Mouse (Mus musculus) common myeloid progenitor, adult 5-6 weeks (primary cell): ENCODE data around the gene Parp2. TPM values are rescaled to one million over a fixed set of nuclear protein-coding genes. Genes with fewer than 3 reads are reported as not detected.
"Not testable (repeated sequence)": the region's sequence is repeated elsewhere in the genome, so short reads cannot be mapped to it uniquely, and the experiment has no call there.

ENCODE experiments used
- ATAC-seq: replicated peaks from 2 replicates; pipeline ENCODE4 v1.8.0; 2016; ENCODE audit warnings: low read depth, mild to moderate bottlenecking, moderate TSS enrichment, inconsistent platforms; ENCODE audit not compliant: poor library complexity, severe bottlenecking
- total RNA-seq: library from RNA; stranded (forward); fragments of 200-1000, 187-1606 nt; gene quantifications from 2 replicates; pipeline ENCODE4 v1.2.3, GENCODE M21; 2017

Parp2 gene
- 79.1 and 92.3 TPM in 2 replicates for total RNA-seq

- ATAC-seq: peak; percentile 94
Observed at GRCm38 (mm10) chr14:50807487-50808072, at the start of gene Parp2, which contains the start of gene Ccnb1ip1. TSS of gene Parp2 (plus strand) at chr14:50807841. TSS of gene Ccnb1ip1 (minus strand) at chr14:50807732.

- ATAC-seq: no peak
Observed at GRCm38 (mm10) chr14:50758416-50759085, 49.1 kb upstream of the Parp2 start.

- ATAC-seq: no peak
Observed at GRCm38 (mm10) chr14:50765736-50766135, 41.9 kb upstream of the Parp2 start.

GRCm38 (mm10) chr14:50771342-50771741 lies 36.3 kb upstream of the Parp2 start:
- ATAC-seq: no peak

GRCm38 (mm10) chr14:50782166-50782565 lies 25.5 kb upstream of the Parp2 start:
- no peak for ATAC-seq

- ATAC-seq: peak; percentile 19
Observed at GRCm38 (mm10) chr14:50784391-50785250, 23.0 kb upstream of the Parp2 start.

- peak; percentile 99 for ATAC-seq
Observed at GRCm38 (mm10) chr14:50785251-50785637, 22.4 kb upstream of the Parp2 start, which contains the start of gene Ttc5. TSS of gene Ttc5 (minus strand) at chr14:50785519.

GRCm38 (mm10) chr14:50788157-50788556 lies 19.5 kb upstream of the Parp2 start:
- peak; percentile 40; the same call in 1 of the 2 replicates for ATAC-seq

GRCm38 (mm10) chr14:50795261-50795935 lies 12.2 kb upstream of the Parp2 start:
- no peak for ATAC-seq

- ATAC-seq: no peak
Observed at GRCm38 (mm10) chr14:50795965-50796364, 11.7 kb upstream of the Parp2 start.

GRCm38 (mm10) chr14:50796464-50796863 lies 11.2 kb upstream of the Parp2 start:
- ATAC-seq: no peak

- ATAC-seq: peak; percentile 59
Observed at GRCm38 (mm10) chr14:50798512-50798911, 9.1 kb upstream of the Parp2 start.

GRCm38 (mm10) chr14:50799502-50800259 lies 8.0 kb upstream of the Parp2 start:
- peak; percentile 87 for ATAC-seq

GRCm38 (mm10) chr14:50802441-50802840 lies 5.2 kb upstream of the Parp2 start:
- no peak for ATAC-seq

GRCm38 (mm10) chr14:50802843-50803562 lies 4.6 kb upstream of the Parp2 start:
- no peak for ATAC-seq

- no peak for ATAC-seq
Observed at GRCm38 (mm10) chr14:50804683-50805082, 3.0 kb upstream of the Parp2 start.

GRCm38 (mm10) chr14:50806469-50806868 lies 1.2 kb upstream of the Parp2 start:
- not testable (repeated sequence) for ATAC-seq

GRCm38 (mm10) chr14:50813060-50813459 lies 5.4 kb downstream of the Parp2 start:
- ATAC-seq: no peak

- no peak for ATAC-seq
Observed at GRCm38 (mm10) chr14:50823240-50823639, 15.6 kb downstream of the Parp2 start.
